Mouse (Mus musculus): ENCODE results near the gene Foxd3.

- TF ChIP-seq CTCF (IDR thresholded peaks at IDR 0.05; ENCODE audit: extremely low read depth, insufficient read length, insufficient replicate concordance, low read depth, low read length) = no peak
- no peak for TF ChIP-seq POLR2A (IDR thresholded peaks at IDR 0.05; ENCODE audit: low read depth, low read length)
Measured at GRCm38 (mm10) chr4:99645560-99645959, 10.5 kb upstream of the Foxd3 start.

Data from small intestine, adult 2 months (tissue).